Mouse (Mus musculus) left cerebral cortex, postnatal 25 days (tissue): ENCODE measurements at regions not wholly inside any gene's neighbourhood (a gene's known extent, or its start where the extent isn't known, plus 50 kb on each side); places are given as distances from the start of the nearest gene placed in this dataset.
"Not testable (repeated sequence)": the region's sequence is repeated elsewhere in the genome, so short reads cannot be mapped to it uniquely, and the experiment has no call there.

Experiments used
- DNase-seq, 2 experiments: peaks; one replicate each; pipeline ENCODE4 v3.0.0; 2022; ENCODE audit warnings: low spot score in 2 of 2, mixed read lengths in 1 of 2
- intact Hi-C: fragments of 180-260 bp; cut with DNase I; formaldehyde crosslinking; loops from one replicate; pipeline ENCODE4 v1.15.1; 2025

GRCm38 (mm10) chr10:57121514-57121913, 364.7 kb upstream of the Hsf2 start:
- intact Hi-C loops, result loop anchor here (10.0 kb wide), 1 partner anchor 227 kb away; no protein-coding TSS in a partner anchor
- DNase-seq, result no peak

- intact Hi-C loops, result loop anchor here (10.0 kb wide), 1 partner anchor 232 kb away; no protein-coding TSS in a partner anchor
- DNase-seq, result peak in 1 of 2 experiments; percentile 27
These were observed 359.0 kb upstream of the Hsf2 start for GRCm38 (mm10) chr10:57127185-57127584.

- intact Hi-C loops, result no loop called here
These were observed 329.8 kb upstream of the Hsf2 start for GRCm38 (mm10) chr10:57156426-57156825.

GRCm38 (mm10) chr10:57156912-57157311, 329.3 kb upstream of the Hsf2 start:
- DNase-seq, result no peak
- intact Hi-C loops, result no loop called here

More at GRCm38 (mm10) chr10:57156426-57156825, 329.8 kb upstream of the Hsf2 start:
- no peak for DNase-seq

DNA sequence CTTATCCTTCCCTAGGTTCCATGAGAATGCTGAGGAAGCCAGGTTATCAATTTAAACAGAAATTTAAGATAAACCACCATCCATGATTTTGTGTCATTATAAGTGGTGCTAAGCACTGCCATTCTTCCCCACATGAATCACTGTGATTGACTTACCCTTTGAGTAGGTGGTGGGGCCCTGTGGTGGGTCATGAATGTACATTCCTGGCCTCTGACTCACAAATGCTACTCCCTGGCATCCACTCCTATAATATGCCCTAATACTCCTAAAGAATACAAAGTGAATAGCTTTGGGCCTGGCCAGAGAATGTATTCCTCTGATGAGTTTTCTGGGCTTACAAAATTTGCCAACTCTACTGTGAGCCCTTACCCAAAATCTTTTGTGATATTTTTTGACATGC, 325.6 kb upstream of the Hsf2 start:
- intact Hi-C loops, result no loop called here
- no peak for DNase-seq

GRCm38 (mm10) chr10:57163359-57163758, 322.8 kb upstream of the Hsf2 start:
- intact Hi-C loops, result no loop called here
- no peak for DNase-seq

DNA sequence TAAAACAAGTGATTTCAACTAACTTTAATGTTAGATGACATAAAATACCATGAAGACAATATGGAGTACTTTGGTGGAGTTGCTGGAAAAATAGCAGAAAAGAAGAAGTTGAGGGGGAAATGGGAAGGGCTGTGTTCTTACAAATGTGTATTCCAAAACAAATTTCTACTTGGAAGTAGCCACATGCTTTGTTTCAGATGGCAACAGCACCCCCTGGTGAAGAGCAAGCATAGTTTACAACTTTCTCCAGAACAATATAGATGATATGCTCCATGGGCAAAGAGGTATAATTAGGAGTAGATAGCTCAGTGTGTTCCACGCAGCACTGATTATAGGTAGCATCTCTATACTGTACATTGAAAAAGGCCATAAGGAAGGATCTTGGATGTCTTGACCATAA, 302.6 kb upstream of the Hsf2 start:
- DNase-seq, result peak; percentile 27 to 49

DNA sequence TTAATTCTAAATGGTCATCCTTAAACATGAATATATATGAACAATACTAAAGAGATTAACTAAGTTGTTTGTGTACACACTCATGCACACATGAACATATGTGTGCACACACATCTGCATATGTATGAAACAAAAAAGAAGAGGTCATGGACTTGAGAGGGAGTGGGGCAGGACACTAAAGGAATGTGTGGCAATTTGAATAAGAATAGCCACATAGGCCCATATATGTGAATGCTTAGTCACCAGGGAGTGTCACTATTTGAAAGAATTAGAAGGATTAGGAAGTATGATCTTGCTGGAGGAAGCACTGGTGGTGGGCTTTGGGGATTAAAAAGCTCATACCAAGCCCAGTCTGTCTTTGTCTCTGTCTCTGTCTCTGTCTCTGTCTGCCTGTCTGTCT, 275.5 kb upstream of the Hsf2 start:
- no peak for DNase-seq
- intact Hi-C loops, result no loop called here

More for the DNA sequence above, 302.6 kb upstream of the Hsf2 start:
- intact Hi-C loops, result loop anchor here (2.0 to 5.0 kb wide), 2 partner anchors 181 to 811 kb away; no protein-coding TSS in a partner anchor

GRCm38 (mm10) chr10:57231117-57231516, 255.1 kb upstream of the Hsf2 start:
- intact Hi-C loops, result no loop called here
- DNase-seq, result peak in 1 of 2 experiments; percentile 2

DNA sequence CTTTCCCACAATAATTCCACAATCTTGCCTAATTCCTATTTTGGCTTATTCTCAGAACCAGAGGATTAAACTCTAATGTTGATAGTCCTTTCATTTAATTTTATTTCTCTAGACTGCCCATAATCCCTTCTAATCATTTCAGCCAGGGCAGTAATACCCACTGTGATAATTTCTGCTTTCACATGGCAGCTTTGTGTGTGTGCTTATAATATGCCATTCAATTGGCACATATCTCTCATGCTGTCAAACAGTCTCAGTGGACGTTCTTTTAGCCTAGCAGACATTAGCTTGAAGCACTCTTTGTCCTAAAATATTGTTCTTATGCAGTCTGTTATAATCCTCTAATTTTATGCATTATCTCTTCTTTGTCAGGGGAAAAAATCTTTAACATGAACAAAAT, 205.0 kb upstream of the Hsf2 start:
- DNase-seq, result no peak
- intact Hi-C loops, result no loop called here

DNA sequence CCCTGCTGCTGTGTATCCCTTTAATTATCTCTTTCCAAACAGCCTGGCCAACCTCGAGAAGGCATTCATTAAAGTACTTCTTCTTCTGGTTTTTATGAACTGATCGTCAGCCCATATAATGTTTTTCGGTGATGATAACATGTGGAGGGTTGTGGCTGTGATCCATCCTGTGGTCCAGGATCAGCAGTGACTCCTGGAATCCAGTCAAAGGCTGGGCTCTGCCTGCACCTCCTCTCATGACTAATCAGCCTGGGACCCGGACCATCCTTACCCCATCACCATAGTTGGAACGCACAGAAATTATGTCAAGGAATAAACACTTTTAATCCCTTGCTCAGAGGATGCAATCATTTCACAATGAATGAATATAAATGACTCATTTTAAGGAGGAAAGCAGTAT, 203.3 kb upstream of the Hsf2 start:
- intact Hi-C loops, result no loop called here
- DNase-seq, result no peak

DNA sequence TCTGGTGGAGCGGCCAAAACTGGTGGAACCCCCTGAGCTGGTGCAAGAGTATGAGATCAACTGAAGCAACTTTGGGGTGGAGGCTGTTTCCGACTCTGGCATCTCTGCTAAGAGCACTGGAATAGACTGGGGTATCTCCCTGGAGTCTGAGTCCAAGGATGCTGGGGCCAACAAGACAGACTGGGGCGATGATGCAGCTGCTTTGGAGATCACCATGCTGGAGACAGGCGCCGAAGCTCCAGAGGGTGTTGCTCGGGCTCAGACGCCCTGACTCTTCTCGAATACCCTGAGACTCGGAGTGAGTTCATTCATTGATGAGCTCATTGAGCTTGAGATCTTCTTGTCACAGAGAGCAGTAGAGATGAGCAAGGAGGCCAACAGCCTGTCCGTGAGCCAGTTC, 194.6 kb upstream of the Hsf2 start:
- DNase-seq, result no peak
- intact Hi-C loops, result no loop called here

DNA sequence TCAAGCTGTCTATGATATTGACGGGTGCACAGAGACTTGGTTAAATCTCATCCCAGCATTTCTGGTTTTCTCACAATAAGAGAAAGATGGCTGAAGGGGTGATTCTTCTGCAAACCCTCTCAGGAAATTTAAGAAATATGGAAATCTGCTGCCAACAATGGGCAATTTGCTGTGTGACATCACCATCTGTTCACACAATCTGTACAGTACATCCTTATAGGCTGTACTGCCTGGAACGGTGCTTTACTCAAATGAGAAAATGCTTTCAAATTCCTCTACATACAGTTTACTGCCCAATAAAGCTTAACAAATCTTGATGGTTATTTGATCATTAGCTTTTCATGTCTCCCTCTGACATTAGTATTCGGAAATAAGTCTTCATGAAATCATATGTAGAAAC, 172.4 kb upstream of the Hsf2 start:
- DNase-seq, result no peak
- intact Hi-C loops, result no loop called here

- peak; percentile 3 to 20 for DNase-seq
- intact Hi-C loops, result loop anchor here (1.0 to 2.0 kb wide), 2 partner anchors 316 to 948 kb away; no protein-coding TSS in a partner anchor
These were observed 169.1 kb upstream of the Hsf2 start for GRCm38 (mm10) chr10:57317067-57317466.

DNA sequence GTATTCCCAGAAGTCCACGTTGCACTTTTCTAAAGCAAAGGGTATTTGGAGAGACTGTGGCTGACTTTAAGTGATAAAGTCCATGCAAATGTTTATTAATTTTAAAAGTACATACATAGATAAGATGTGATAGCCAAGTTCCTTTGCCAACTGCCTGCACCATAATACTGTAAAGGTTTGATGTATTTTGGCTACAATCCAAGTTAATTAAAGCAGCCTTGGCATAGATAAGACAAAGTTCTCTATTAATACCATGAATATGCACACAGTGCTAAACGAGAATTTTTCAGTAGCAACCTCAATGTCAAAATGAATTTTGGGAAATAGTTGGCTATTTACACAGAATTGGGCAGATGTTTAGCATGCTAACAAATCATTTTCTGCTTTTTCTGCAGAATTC, 167.0 kb upstream of the Hsf2 start:
- intact Hi-C loops, result no loop called here
- no peak for DNase-seq

DNA sequence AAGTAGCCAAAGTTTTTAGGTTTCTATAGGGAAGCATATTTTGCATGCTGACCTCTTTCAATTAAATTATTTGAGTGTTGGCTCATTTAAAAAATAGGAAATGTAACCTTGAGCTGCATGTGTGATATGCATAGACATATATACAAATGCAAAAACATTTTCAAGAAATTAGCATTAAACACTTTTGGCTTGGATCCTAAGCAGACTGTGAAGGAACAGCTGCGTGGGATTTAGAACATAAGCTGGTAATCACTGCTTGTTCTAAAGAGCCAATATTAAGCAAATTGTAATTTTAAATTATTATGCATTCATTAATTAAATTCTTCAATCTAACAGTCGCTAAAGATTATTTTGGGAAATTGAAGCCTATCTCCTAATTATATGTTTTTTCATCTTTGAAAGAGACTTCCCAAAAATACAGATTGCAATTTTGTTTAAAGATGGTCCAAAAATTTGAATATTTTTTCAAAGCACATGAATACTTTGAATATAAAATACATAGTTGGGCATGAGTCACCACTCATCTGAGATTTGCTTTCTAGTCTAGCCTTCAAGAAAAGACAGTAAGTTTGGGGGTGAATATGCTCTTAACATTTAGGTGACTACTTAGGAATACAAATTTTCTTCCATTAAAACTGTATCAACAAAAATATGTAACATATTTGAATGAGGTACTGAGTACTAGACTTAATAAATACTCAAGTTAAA, 163.3 kb upstream of the Hsf2 start:
- DNase-seq, result no peak
- intact Hi-C loops, result no loop called here

GRCm38 (mm10) chr10:57324226-57324625, 162.0 kb upstream of the Hsf2 start:
- DNase-seq, result no peak
- intact Hi-C loops, result no loop called here

- DNase-seq, intact Hi-C loops: not testable (repeated sequence)
These were observed 123.4 kb upstream of the Hsf2 start for GRCm38 (mm10) chr10:57362781-57363180.
